Mouse (Mus musculus): ENCODE data around the gene Ppard. TPM values are rescaled to one million over a fixed set of nuclear protein-coding genes. Genes with fewer than 3 reads are reported as not detected.

The Ppard gene
- polyA plus RNA-seq, 1 experiment from 2014 or later = 0.66 TPM

DNA sequence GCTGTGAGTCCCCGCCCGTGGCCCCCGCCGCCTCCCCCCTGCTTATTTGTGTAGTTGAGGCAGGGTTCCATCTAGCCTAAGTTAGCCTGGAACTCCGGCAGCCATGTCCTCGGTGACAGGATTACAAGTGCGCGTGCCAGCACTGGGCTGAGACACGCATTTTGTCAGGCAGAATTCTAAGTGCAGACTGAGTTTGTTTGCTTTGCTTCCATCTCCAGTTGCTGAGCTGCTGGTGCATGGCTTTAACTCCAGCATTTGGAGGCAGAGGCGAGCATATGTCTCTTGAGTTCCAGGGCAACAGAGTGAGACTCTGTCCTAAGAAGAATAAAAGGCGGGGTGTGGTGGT is 81.4 kb downstream of the Ppard start:
- no peaks in the 10 kb centered on the region for H3K9me3 ChIP-seq (ENCODE audit: low read length)
- DNase-seq (no peak), ATAC-seq (peak; percentile 26)
- TF ChIP-seq CTCF (IDR thresholded peaks at IDR 0.05; ENCODE audit: low read depth) (no peak), EP300 (IDR thresholded peaks at IDR 0.05; ENCODE audit: low read depth) (no peak)
- peak overlapping the region; percentile 83 for H3K27ac ChIP-seq (ENCODE audit: low read depth)
- no peaks in the 10 kb centered on the region for H3K27me3 ChIP-seq (ENCODE audit: insufficient read depth, low read length)
- peaks cover 14% of the 10 kb centered on the region for H3K4me1 ChIP-seq (ENCODE audit: insufficient read depth)
- WGBS (ENCODE audit: insufficient replicate concordance) = 1% methylated on average over 11 of the region's 11 CpGs
- H3K4me2 ChIP-seq (ENCODE audit: low read depth, low read length) = peak overlapping the region; percentile 99
- peaks cover 8% of the 10 kb centered on the region for H3K36me3 ChIP-seq (replicated peaks; ENCODE audit: insufficient read depth, low read length)
- peak overlapping the region; percentile 91 for H3K4me3 ChIP-seq (ENCODE audit: low read depth, low read length)
- peak overlapping the region; percentile 88 for H3K9ac ChIP-seq (replicated peaks)

- TF ChIP-seq CTCF (IDR thresholded peaks at IDR 0.05; ENCODE audit: low read depth) (no peak), EP300 (IDR thresholded peaks at IDR 0.05; ENCODE audit: low read depth) (no peak)
- DNase-seq = no peak
- H3K9me3 ChIP-seq (ENCODE audit: low read length) = no peaks in the 10 kb centered on the region
These were observed 83.2 kb downstream of the Ppard start for GRCm38 (mm10) chr17:28315611-28316160.

GRCm38 (mm10) chr17:28316476-28316875 is 84.0 kb downstream of the Ppard start:
- Histone ChIP-seq H3K4me2 (ENCODE audit: low read depth, low read length) (no peak overlapping the region), H3K27ac (ENCODE audit: low read depth) (no peak overlapping the region), H3K27me3 (ENCODE audit: insufficient read depth, low read length) (no peaks in the 10 kb centered on the region), H3K36me3 (replicated peaks; ENCODE audit: insufficient read depth, low read length) (peaks cover 12% of the 10 kb centered on the region), H3K9ac (replicated peaks) (no peak overlapping the region), H3K4me3 (ENCODE audit: low read depth, low read length) (no peak overlapping the region), H3K4me1 (ENCODE audit: insufficient read depth) (peaks cover 14% of the 10 kb centered on the region), H3K9me3 (ENCODE audit: low read length) (no peaks in the 10 kb centered on the region)
- peak; percentile 33; the same call in 1 of the 2 replicates for TF ChIP-seq CTCF (IDR thresholded peaks at IDR 0.05; ENCODE audit: low read depth)
- TF ChIP-seq EP300 (IDR thresholded peaks at IDR 0.05; ENCODE audit: low read depth) = no peak
- WGBS (ENCODE audit: insufficient replicate concordance) = 85% methylated on average over 9 of the region's 9 CpGs
- DNase-seq = no peak
- no peak for ATAC-seq

More at GRCm38 (mm10) chr17:28315611-28316160, 83.2 kb downstream of the Ppard start:
- ATAC-seq = no peak
- peaks cover 10% of the 10 kb centered on the region for H3K36me3 ChIP-seq (replicated peaks; ENCODE audit: insufficient read depth, low read length)
- no peak overlapping the region for H3K9ac ChIP-seq (replicated peaks)
- no peak overlapping the region for H3K4me3 ChIP-seq (ENCODE audit: low read depth, low read length)
- 90% methylated on average over 20 of the region's 20 CpGs for WGBS (ENCODE audit: insufficient replicate concordance)
- H3K4me2 ChIP-seq (ENCODE audit: low read depth, low read length) = no peak overlapping the region
- H3K4me1 ChIP-seq (ENCODE audit: insufficient read depth) = peaks cover 14% of the 10 kb centered on the region
- H3K27me3 ChIP-seq (ENCODE audit: insufficient read depth, low read length) = no peaks in the 10 kb centered on the region
- no peak overlapping the region for H3K27ac ChIP-seq (ENCODE audit: low read depth)

- Histone ChIP-seq H3K36me3 (replicated peaks; ENCODE audit: insufficient read depth, low read length) (peaks cover 12% of the 10 kb centered on the region), H3K9ac (replicated peaks) (no peak overlapping the region), H3K27me3 (ENCODE audit: insufficient read depth, low read length) (no peaks in the 10 kb centered on the region), H3K4me2 (ENCODE audit: low read depth, low read length) (no peak overlapping the region), H3K4me3 (ENCODE audit: low read depth, low read length) (no peak overlapping the region), H3K9me3 (ENCODE audit: low read length) (no peaks in the 10 kb centered on the region), H3K4me1 (ENCODE audit: insufficient read depth) (peaks cover 14% of the 10 kb centered on the region), H3K27ac (ENCODE audit: low read depth) (no peak overlapping the region)
- no peak for ATAC-seq
- TF ChIP-seq CTCF (IDR thresholded peaks at IDR 0.05; ENCODE audit: low read depth) (no peak), EP300 (IDR thresholded peaks at IDR 0.05; ENCODE audit: low read depth) (no peak)
- DNase-seq = no peak
- 64% methylated on average over 8 of the region's 8 CpGs for WGBS (ENCODE audit: insufficient replicate concordance)
These were observed 84.6 kb downstream of the Ppard start for GRCm38 (mm10) chr17:28317091-28317490.

GRCm38 (mm10) chr17:28317725-28318124 is 85.2 kb downstream of the Ppard start:
- TF ChIP-seq CTCF (IDR thresholded peaks at IDR 0.05; ENCODE audit: low read depth) (no peak), EP300 (IDR thresholded peaks at IDR 0.05; ENCODE audit: low read depth) (peak; percentile 60; the same call in 1 of the 2 replicates)
- Histone ChIP-seq H3K4me2 (ENCODE audit: low read depth, low read length) (no peak overlapping the region), H3K9ac (replicated peaks) (no peak overlapping the region), H3K4me3 (ENCODE audit: low read depth, low read length) (no peak overlapping the region), H3K36me3 (replicated peaks; ENCODE audit: insufficient read depth, low read length) (peaks cover 12% of the 10 kb centered on the region), H3K27me3 (ENCODE audit: insufficient read depth, low read length) (no peaks in the 10 kb centered on the region), H3K27ac (ENCODE audit: low read depth) (no peak overlapping the region), H3K4me1 (ENCODE audit: insufficient read depth) (peaks cover 13% of the 10 kb centered on the region), H3K9me3 (ENCODE audit: low read length) (no peaks in the 10 kb centered on the region)
- ATAC-seq = no peak
- DNase-seq = no peak
- WGBS (ENCODE audit: insufficient replicate concordance) = 56% methylated on average over 9 of the region's 9 CpGs

- Histone ChIP-seq H3K4me2 (ENCODE audit: low read depth, low read length) (no peak overlapping the region), H3K27me3 (ENCODE audit: insufficient read depth, low read length) (no peaks in the 10 kb centered on the region), H3K36me3 (replicated peaks; ENCODE audit: insufficient read depth, low read length) (peaks cover 9% of the 10 kb centered on the region), H3K4me3 (ENCODE audit: low read depth, low read length) (no peak overlapping the region), H3K4me1 (ENCODE audit: insufficient read depth) (no peaks in the 10 kb centered on the region), H3K9ac (replicated peaks) (no peak overlapping the region), H3K9me3 (ENCODE audit: low read length) (no peaks in the 10 kb centered on the region), H3K27ac (ENCODE audit: low read depth) (no peak overlapping the region)
- WGBS (ENCODE audit: insufficient replicate concordance) = 95% methylated on average over 4 of the region's 4 CpGs
- no peak for DNase-seq
- no peak for ATAC-seq
- TF ChIP-seq CTCF (IDR thresholded peaks at IDR 0.05; ENCODE audit: low read depth) = no peak
- TF ChIP-seq EP300 (IDR thresholded peaks at IDR 0.05; ENCODE audit: low read depth) = no peak
These were observed 89.2 kb downstream of the Ppard start for GRCm38 (mm10) chr17:28321700-28322099.
